Comparison of ENCODE assay signal across 18 mouse cellular contexts in genomic region chr11:117663036-117663809, GRCm38 (mm10). TPM values are rescaled to one million over a fixed set of nuclear protein-coding genes. Genes with fewer than 3 reads are reported as not detected.
DNase-seq lines count a peak whose midpoint lies in the region; ATAC-seq and TF ChIP-seq lines count a peak whose summit lies in the region.
"Had no signal": no experiment of that assay in that cellular context is flagged by ENCODE, and none has a peak within 500 bp of the region (broad histone marks: within the 10 kb centered on the region; RNA-seq: fewer than 3 reads in every experiment).

No protein-coding gene starts in this region.

- TF ChIP-seq POLR2A in bone marrow, adult 2 months (IDR thresholded peaks at IDR 0.05; ENCODE audit: borderline replicate concordance, control insufficient read depth, low read depth, low read length), result no peak

- H3K9me3 ChIP-seq in liver, postnatal 0 days (ENCODE audit: low read length), result no peaks in the 10 kb centered on the region
- no peaks in the 10 kb centered on the region for H3K9me3 ChIP-seq in liver, embryonic 12.5 days (replicated peaks)
- H3K9me3 ChIP-seq: forebrain, embryonic 12.5 days; hindbrain, embryonic 12.5 days; megakaryocyte, embryonic 14.5 days; midbrain, embryonic 13.5 days had no signal

- ATAC-seq in liver, postnatal 0 days, result no peak
- ATAC-seq in liver, embryonic 12.5 days, result no peak
- ATAC-seq in megakaryocyte, adult 5-6 weeks (ENCODE audit: poor library complexity, severe bottlenecking), result peak; percentile 82
- ATAC-seq: midbrain, embryonic 13.5 days had no signal

- no peak for TF ChIP-seq EP300 in liver, postnatal 0 days (IDR thresholded peaks at IDR 0.05; ENCODE audit: low read depth)

- H3K36me3 ChIP-seq in liver, postnatal 0 days (replicated peaks; ENCODE audit: insufficient read depth, low read length), result no peaks in the 10 kb centered on the region
- peaks cover 4% of the 10 kb centered on the region; the same call in 1 of the 2 replicates for H3K36me3 ChIP-seq in liver, embryonic 12.5 days
- H3K36me3 ChIP-seq: forebrain, embryonic 12.5 days; hindbrain, embryonic 12.5 days; midbrain, embryonic 13.5 days had no signal

- H3K9ac ChIP-seq in liver, postnatal 0 days (replicated peaks), result no peak overlapping the region
- H3K9ac ChIP-seq in liver, embryonic 12.5 days, result no peak overlapping the region
- H3K9ac ChIP-seq: forebrain, embryonic 12.5 days; hindbrain, embryonic 12.5 days; midbrain, embryonic 13.5 days had no signal

- DNase-seq in liver, postnatal 0 days, result no peak
- no peak for DNase-seq in testis, postnatal 14 days (ENCODE audit: low spot score)
- DNase-seq in left cerebral cortex, postnatal 4 days, result no peak
- DNase-seq in kidney, adult 8-10 months, result no peak
- DNase-seq: adrenal gland, postnatal 14 days; cerebellum, postnatal 10 days; heart, adult 2 months; kidney, adult 2 months; kidney, postnatal 14 days; lung, adult 18-20 months; lung, postnatal 10 days had no signal

- intact Hi-C loops in left cerebral cortex, postnatal 4 days (cut with DNase I), result no loop called here

- H3K27ac ChIP-seq in liver, postnatal 0 days (ENCODE audit: low read depth), result no peak overlapping the region
- no peak overlapping the region for H3K27ac ChIP-seq in liver, embryonic 12.5 days
- H3K27ac ChIP-seq in bone marrow, adult 2 months (ENCODE audit: control insufficient read depth, insufficient read depth, low read depth, low read length, poor library complexity), result no peak overlapping the region
- H3K27ac ChIP-seq: forebrain, embryonic 12.5 days; heart, adult 2 months; hindbrain, embryonic 12.5 days; midbrain, embryonic 13.5 days had no signal

- H3K4me1 ChIP-seq in liver, postnatal 0 days (ENCODE audit: insufficient read depth), result peaks cover 25% of the 10 kb centered on the region
- peaks cover 41% of the 10 kb centered on the region for H3K4me1 ChIP-seq in liver, embryonic 12.5 days
- H3K4me1 ChIP-seq in bone marrow, adult 2 months (ENCODE audit: control insufficient read depth, insufficient read depth, low read length), result no peaks in the 10 kb centered on the region

- H3K4me3 ChIP-seq in liver, postnatal 0 days (ENCODE audit: low read depth, low read length), result no peak overlapping the region
- no peak overlapping the region for H3K4me3 ChIP-seq in liver, embryonic 12.5 days
- peak overlapping the region; percentile 41 for H3K4me3 ChIP-seq in bone marrow, adult 2 months (replicated peaks; ENCODE audit: control insufficient read depth, low read depth, low read length)
- H3K4me3 ChIP-seq: forebrain, embryonic 12.5 days; heart, adult 2 months; hindbrain, embryonic 12.5 days; megakaryocyte, embryonic 14.5 days; midbrain, embryonic 13.5 days had no signal

- 35% methylated on average over 4 of the region's 4 CpGs for WGBS in liver, postnatal 0 days (ENCODE audit: insufficient replicate concordance)
- 46% methylated on average over 4 of the region's 4 CpGs for WGBS in liver, embryonic 12.5 days (ENCODE audit: insufficient replicate concordance)
- 17% methylated on average over 4 of the region's 4 CpGs for WGBS in bone marrow, adult 2 months

- no peaks in the 10 kb centered on the region for H3K27me3 ChIP-seq in liver, postnatal 0 days (ENCODE audit: insufficient read depth, low read length)
- H3K27me3 ChIP-seq in liver, embryonic 12.5 days (replicated peaks), result no peaks in the 10 kb centered on the region
- H3K27me3 ChIP-seq: forebrain, embryonic 12.5 days; hindbrain, embryonic 12.5 days; megakaryocyte, embryonic 14.5 days; midbrain, embryonic 13.5 days had no signal

- no peak for TF ChIP-seq CTCF in liver, postnatal 0 days (IDR thresholded peaks at IDR 0.05; ENCODE audit: low read depth)
- TF ChIP-seq CTCF in bone marrow, adult 2 months (IDR thresholded peaks at IDR 0.05; ENCODE audit: control insufficient read depth, insufficient read depth, low read length), result no peak

- peak overlapping the region; percentile 20; the same call in 1 of the 2 replicates for H3K4me2 ChIP-seq in liver, postnatal 0 days (ENCODE audit: low read depth, low read length)
- H3K4me2 ChIP-seq in liver, embryonic 12.5 days, result no peak overlapping the region
- H3K4me2 ChIP-seq: forebrain, embryonic 12.5 days; hindbrain, embryonic 12.5 days; midbrain, embryonic 13.5 days had no signal

RNA-seq across cellular contexts. Expression of gene Tnrc6c, which starts 9.1 kb away (rescaled TPM):
- polyA plus RNA-seq in liver, postnatal 0 days (2015; fragmentation: Nextera tagmentation; extraction: Ambion mirVana), result 2.8 and 3.0 TPM in 2 replicates
- polyA plus RNA-seq in liver, embryonic 12.5 days (2016; fragmentation: Nextera tagmentation; extraction: Ambion mirVana), result 4.7 and 4.8 TPM in 2 replicates
- polyA plus RNA-seq in bone marrow, adult 2 months (2011; ENCODE audit: insufficient read depth, insufficient read length, low replicate concordance, missing spikeins), result 14.5 and 19.5 TPM in 2 replicates
- 16.3 and 19.1 TPM in 2 replicates for total RNA-seq in megakaryocyte, adult 5-6 weeks (2015)
- total RNA-seq in megakaryocyte, adult 5-6 weeks (2017), result 17.9 and 20.4 TPM in 2 replicates
- total RNA-seq in left cerebral cortex, postnatal 4 days (2021), result 10 to 100 TPM; 89.8 to 90.7 TPM
